Mouse (Mus musculus) heart, adult 11 months (tissue): Measurements from ENCODE around the gene Mfsd4a.

ENCODE experiments used
- DNase-seq: peaks from one replicate; pipeline ENCODE4 v3.0.0; 2022

Mfsd4a gene

GRCm38 (mm10) chr1:132065475-132066172 is 2.2 kb downstream of the Mfsd4a start:
- no peak for DNase-seq

DNA sequence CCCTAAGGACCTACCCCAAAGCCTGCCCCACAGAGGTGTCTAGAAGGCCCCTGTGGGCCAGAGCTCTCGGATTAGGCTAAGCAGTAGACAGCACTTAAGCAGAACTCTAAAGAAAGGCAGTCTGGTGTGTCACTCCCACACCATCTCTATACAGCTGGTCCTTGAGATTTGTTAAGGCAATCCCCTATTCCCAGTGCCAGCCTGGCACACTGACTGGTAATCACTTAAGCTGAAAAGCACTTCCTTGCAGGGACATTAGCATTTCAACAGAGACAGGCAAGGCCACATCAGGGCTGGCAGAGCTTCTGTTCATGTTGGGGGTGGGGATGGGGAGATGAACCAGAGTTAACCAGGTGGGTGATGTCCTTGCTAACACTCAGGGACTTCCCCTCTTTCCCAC is 2.9 kb downstream of the Mfsd4a start:
- DNase-seq, result no peak

DNA sequence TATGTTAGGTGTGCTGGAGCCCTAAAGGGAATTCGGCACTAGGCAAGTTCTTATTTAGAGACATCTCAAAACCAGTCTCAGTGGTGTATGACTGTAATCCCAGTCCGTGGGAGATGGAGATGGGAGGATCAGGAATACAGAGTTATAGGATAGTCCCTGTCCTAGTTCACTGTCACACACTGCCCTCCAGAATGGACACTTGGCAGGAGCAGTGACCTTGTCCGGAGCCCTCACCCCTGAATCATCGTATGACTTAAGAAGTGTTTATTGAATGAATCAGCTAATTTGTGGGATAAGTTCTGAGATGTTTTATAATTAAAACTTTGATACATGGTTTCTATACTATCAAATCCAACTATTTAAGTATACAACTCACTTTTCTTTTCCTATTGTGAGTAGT is 4.8 kb downstream of the Mfsd4a start:
- DNase-seq, result no peak

- no peak for DNase-seq
Observed at GRCm38 (mm10) chr1:132061750-132062541, 5.9 kb downstream of the Mfsd4a start.

DNA sequence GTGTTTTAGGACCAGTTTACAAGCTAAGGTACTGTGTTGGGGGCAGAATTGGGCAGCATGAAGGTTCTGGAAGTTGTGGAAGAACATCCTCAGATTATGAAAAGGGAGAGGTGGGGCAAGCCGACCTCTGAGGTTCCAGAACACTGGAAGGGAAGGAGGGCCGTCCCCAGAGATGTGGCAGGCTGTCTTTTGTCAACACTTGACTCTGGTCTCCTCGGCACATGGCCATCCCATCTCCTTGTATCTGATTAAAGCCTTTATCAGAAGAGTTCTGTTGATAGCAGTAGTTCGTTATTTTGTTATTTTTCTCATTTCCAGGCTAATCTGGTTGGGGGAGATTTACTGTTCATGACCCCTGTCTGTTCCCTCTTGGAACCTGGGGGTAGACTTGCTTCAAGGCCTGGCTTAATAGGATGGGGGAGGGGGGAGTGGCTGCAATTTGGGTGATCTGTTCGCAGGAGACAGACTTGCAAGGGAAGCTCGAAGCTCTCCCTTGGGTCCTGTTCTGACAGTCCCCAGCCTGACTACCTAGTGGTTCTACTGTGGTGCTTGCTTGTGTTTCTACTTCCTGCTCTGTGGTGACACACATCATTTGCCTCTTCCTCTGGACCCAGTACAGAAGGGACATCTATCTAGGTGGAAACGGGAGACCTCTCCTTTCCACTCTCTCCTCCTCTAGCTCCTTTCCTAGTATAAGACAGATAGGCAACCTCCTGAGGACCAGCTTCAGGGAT is 7.7 kb downstream of the Mfsd4a start:
- no peak for DNase-seq

- DNase-seq, result no peak
Observed at GRCm38 (mm10) chr1:132058558-132058957, 9.3 kb downstream of the Mfsd4a start.

DNA sequence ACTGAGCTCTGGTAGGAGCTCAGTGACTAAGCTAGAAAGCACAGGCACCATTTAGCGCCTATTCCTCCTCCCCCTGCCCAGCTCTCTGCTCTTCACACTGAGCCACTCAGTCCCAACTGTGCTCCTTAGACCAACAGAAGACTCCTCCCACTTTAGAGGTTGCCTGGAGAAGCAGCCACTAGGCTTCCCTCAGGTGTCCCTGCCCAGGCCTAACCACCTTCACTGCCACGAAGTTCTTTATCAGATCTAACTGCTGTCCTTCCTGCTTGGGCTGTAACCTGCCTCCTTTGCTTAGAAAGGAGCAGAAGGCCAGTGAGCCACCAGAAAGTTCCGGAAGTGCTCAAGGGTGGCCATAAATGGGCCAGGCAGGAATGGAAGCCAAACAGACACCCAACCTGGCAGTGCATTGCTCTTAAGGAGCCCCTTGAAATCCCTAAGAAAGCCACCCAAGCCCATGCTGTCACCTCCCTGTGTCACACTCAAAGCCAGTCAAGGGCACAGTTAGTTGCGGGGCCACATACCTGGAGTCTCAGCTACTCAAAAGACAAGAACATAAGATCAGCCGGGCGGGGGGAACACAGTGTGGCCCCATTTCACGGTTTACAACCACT is 12.7 kb downstream of the Mfsd4a start:
- no peak for DNase-seq

GRCm38 (mm10) chr1:132054387-132054786 is 13.5 kb downstream of the Mfsd4a start:
- DNase-seq, result no peak

DNA sequence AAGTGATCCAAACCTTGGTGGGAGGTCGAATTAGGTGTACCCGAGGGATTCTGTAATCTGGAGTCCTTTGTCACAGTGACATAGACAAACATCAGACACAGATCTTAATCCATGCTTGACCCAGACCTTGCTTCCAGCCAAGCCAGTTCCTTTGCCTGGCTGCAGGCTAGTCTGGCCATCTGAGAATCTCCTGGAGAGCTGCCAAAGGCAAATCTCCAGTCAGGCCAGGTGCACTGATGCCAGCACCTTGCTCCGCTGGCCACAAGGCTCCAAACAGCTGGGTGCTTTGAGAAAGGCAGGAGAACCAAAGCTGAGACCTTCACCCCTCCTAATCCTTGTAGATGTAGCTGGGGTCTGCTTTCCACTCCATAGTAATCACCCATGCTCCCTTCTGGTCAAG is 16.1 kb downstream of the Mfsd4a start:
- no peak for DNase-seq

GRCm38 (mm10) chr1:132046143-132046735 is 21.6 kb downstream of the Mfsd4a start:
- peak; percentile 96 for DNase-seq

GRCm38 (mm10) chr1:132043759-132044158 is 24.1 kb downstream of the Mfsd4a start:
- no peak for DNase-seq

DNA sequence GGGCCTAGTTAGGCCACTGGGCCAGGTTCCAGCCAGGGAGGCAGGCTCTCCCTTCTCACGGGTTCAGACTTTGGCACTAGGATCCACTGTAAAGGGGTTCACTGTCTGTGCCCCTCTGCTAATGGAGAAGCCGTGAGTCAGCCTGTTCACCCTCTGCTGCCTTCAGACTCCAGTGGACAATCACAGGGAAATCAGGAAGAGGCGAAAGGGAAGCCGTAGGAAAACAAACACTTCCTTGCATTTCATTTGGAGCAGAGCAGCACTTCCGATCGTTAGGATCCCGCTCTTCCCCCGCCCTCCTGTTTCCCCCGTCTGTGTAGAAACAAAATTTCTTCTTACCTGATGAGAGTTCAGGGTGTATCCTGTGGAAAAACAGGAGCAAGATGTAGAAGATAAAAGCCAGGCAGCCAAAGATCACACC is 27.7 kb downstream of the Mfsd4a start:
- DNase-seq, result peak; percentile 98

DNA sequence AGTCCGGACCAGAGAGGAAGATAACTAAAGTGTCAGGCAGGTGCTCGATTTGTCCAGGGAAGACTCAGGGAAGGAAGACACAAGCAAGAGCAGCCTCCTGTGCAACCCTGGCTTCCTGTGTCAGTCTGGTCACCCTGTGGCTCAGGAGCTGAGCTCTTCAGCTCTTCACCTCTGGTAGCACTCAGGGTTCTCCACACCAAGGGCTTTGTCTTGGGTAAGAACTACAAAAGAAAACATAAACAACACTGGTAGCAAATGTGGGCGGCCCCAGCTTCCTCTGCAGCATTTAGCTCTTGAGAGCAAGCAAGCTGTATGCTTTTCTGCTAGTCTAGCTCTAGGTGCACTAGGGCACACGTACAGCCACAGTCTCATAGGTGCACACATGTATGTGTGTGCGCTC is 29.1 kb downstream of the Mfsd4a start:
- no peak for DNase-seq

GRCm38 (mm10) chr1:132037746-132038145 is 30.1 kb downstream of the Mfsd4a start:
- DNase-seq, result no peak

GRCm38 (mm10) chr1:132032172-132032571 is 35.7 kb downstream of the Mfsd4a start:
- no peak for DNase-seq

- no peak for DNase-seq
Observed at GRCm38 (mm10) chr1:132030574-132030973, 37.3 kb downstream of the Mfsd4a start.

- DNase-seq, result no peak
Observed at GRCm38 (mm10) chr1:132028413-132028812, 39.4 kb downstream of the Mfsd4a start.

GRCm38 (mm10) chr1:132027978-132028377 is 39.9 kb downstream of the Mfsd4a start:
- no peak for DNase-seq

DNA sequence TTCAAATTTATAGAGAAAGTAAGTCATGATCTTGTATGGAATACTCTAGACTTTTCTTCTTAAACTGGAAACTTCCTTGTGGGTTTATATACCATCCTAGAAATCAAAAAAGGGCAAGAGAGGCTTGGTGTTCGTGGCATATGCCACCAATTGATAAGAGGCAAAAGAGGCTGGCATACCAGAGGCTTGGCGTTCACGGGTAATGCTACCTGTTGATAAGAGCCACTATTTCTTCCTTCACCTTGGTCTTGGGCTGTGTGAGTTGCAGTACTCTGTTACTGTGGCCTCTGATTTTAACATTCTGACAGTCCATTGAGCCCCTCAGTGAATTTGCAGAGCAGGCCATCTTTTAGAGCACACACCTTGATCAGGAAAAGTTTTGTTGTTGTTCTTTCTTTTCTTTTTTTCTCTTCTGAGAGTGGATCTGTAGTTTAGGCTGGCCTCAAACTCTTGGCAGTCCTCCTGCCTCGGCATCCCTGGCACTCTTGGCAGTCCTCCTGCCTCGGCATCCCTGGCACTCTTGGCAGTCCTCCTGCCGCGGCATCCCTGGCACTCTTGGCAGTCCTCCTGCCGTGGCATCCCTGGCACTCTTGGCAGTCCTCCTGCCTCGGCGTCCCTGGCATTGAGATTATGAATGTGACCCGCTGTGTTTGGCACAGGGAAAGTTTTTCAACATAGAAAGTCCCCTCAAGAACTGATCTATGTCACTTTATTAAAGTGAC is 40.8 kb downstream of the Mfsd4a start:
- DNase-seq, result no peak

- no peak for DNase-seq
Observed at GRCm38 (mm10) chr1:132022107-132022506, 45.8 kb downstream of the Mfsd4a start.

GRCm38 (mm10) chr1:132019876-132020275 is 48.0 kb downstream of the Mfsd4a start:
- no peak for DNase-seq

DNA sequence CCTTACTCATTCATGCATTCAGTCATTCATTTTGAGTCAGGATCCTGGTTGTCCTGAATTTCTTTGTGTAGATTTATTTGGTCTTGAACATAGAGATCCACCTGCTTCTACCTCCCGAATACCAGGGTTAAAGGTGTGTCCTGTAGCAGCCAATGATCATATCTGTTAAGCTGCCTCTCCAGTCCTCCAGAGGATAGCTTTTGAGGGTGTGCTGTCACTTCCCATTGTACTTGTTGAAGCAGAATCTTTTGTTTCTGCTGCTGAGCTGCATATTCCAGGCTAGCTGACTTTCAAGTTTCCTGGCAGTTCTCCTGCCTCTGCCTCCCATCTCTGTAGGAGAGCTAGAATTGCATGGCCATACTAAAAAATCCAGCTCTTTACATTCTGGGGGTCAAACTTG is 51.2 kb downstream of the Mfsd4a start:
- no peak for DNase-seq
